Comparison of ENCODE assay signal across 8 mouse cellular contexts in the genomic region with DNA sequence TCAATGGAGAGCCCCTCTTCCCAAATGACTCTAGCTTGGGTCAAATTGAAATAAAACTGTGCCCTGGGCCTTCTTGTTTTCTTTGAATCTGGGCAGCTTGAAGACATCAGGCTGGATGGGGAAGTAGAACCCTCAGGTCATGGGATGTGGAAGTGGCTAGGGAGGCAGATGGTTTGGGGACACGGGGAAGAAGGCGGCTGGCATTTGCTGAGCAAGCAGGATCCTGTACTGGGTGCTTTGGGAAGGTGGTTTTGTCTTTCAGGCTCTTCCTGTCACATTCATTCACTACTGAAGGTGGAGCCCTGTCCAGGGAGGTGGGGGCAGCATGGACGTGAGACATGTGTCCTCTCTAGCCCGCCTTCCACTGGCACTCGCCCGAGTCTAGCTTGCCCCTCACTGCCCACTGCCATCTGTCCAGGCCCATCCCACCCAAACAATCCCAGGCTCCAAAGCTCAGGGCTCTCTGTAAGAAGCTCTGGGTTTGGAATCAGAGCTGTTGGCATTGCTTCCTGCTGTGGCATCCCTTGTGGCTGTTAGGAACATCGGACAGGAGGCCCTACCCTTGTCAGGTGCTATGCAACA. TPM values are rescaled to one million over a fixed set of nuclear protein-coding genes. Genes with fewer than 3 reads are reported as not detected.
DNase-seq lines count a peak whose midpoint lies in the region; ATAC-seq and TF ChIP-seq lines count a peak whose summit lies in the region.
"Had no signal": no experiment of that assay in that cellular context is flagged by ENCODE, and none has a peak within 500 bp of the region (broad histone marks: within the 10 kb centered on the region; RNA-seq: fewer than 3 reads in every experiment).

No protein-coding gene starts in this region.

- DNase-seq in hindbrain, embryonic 10.5 days (ENCODE audit: low spot score): no peak
- DNase-seq in hindbrain, embryonic 11.5 days (ENCODE audit: low spot score): no peak
- DNase-seq in retina, postnatal 1 day: peak; percentile 37
- no peak for DNase-seq in retina, embryonic 14.5 days (ENCODE audit: low spot score)
- no peak for DNase-seq in adrenal gland, adult 18-20 months (ENCODE audit: low spot score in 2 of 2)
- DNase-seq in lung, adult 18-20 months: no peak
- DNase-seq: adrenal gland, postnatal 25 days had no signal

- H3K27ac ChIP-seq in hindbrain, embryonic 10.5 days: 0 out of 2 replicates have a peak overlapping the region, but pooled peaks have one; percentile 17
- H3K27ac ChIP-seq in hindbrain, embryonic 11.5 days (ENCODE audit: low read depth, low read length): no peak overlapping the region
- peak overlapping the region; percentile 60; the same call in 1 of the 2 replicates for H3K27ac ChIP-seq in intestine, postnatal 0 days (ENCODE audit: low read depth, low read length)

- H3K4me3 ChIP-seq in hindbrain, embryonic 10.5 days: no peak overlapping the region
- H3K4me3 ChIP-seq in hindbrain, embryonic 11.5 days (ENCODE audit: low read depth, low read length): no peak overlapping the region
- H3K4me3 ChIP-seq in intestine, postnatal 0 days (ENCODE audit: low read depth, low read length): no peak overlapping the region

- H3K9ac ChIP-seq in hindbrain, embryonic 11.5 days (ENCODE audit: low read depth, low read length): no peak overlapping the region
- H3K9ac ChIP-seq in intestine, postnatal 0 days (ENCODE audit: low read depth, low read length): no peak overlapping the region

- no peak for ATAC-seq in hindbrain, embryonic 11.5 days (ENCODE audit: low FRiP score)
- ATAC-seq in intestine, postnatal 0 days: no peak

- TF ChIP-seq CTCF in intestine, postnatal 0 days (IDR thresholded peaks at IDR 0.05; ENCODE audit: low read depth): no peak

- no peaks in the 10 kb centered on the region for H3K9me3 ChIP-seq in hindbrain, embryonic 10.5 days
- no peaks in the 10 kb centered on the region for H3K9me3 ChIP-seq in hindbrain, embryonic 11.5 days (ENCODE audit: control insufficient read depth, low read length)
- no peaks in the 10 kb centered on the region for H3K9me3 ChIP-seq in intestine, postnatal 0 days (ENCODE audit: control insufficient read depth)

- H3K4me2 ChIP-seq in hindbrain, embryonic 11.5 days (replicated peaks; ENCODE audit: low read depth, low read length): no peak overlapping the region
- H3K4me2 ChIP-seq in intestine, postnatal 0 days (replicated peaks; ENCODE audit: low read depth): no peak overlapping the region

- no peaks in the 10 kb centered on the region for H3K27me3 ChIP-seq in hindbrain, embryonic 10.5 days (ENCODE audit: insufficient read depth, poor library complexity, severe bottlenecking)
- H3K27me3 ChIP-seq in hindbrain, embryonic 11.5 days (ENCODE audit: control insufficient read depth, insufficient read depth, low read length): no peaks in the 10 kb centered on the region
- H3K27me3 ChIP-seq in intestine, postnatal 0 days (replicated peaks; ENCODE audit: control insufficient read depth, insufficient read depth, low read length): no peaks in the 10 kb centered on the region

- H3K4me1 ChIP-seq in hindbrain, embryonic 10.5 days (replicated peaks): peaks cover 100% of the 10 kb centered on the region
- peaks cover 17% of the 10 kb centered on the region for H3K4me1 ChIP-seq in hindbrain, embryonic 11.5 days (replicated peaks; ENCODE audit: control insufficient read depth, insufficient read depth, low read length)
- peaks cover 47% of the 10 kb centered on the region for H3K4me1 ChIP-seq in intestine, postnatal 0 days (replicated peaks; ENCODE audit: control insufficient read depth, insufficient read depth, low read length)

- WGBS in hindbrain, embryonic 10.5 days: 76% methylated on average over 7 of the region's 7 CpGs
- WGBS in hindbrain, embryonic 11.5 days: 79% methylated on average over 7 of the region's 7 CpGs
- 59% methylated on average over 7 of the region's 7 CpGs for WGBS in intestine, postnatal 0 days

- H3K36me3 ChIP-seq in hindbrain, embryonic 10.5 days: 0 out of 2 replicates have a peak, but pooled peaks cover 3% of the 10 kb centered on the region
- no peaks in the 10 kb centered on the region for H3K36me3 ChIP-seq in hindbrain, embryonic 11.5 days (ENCODE audit: control insufficient read depth, insufficient read depth, low read length)
- H3K36me3 ChIP-seq in intestine, postnatal 0 days (ENCODE audit: control insufficient read depth, insufficient read depth): no peaks in the 10 kb centered on the region

RNA-seq across cellular contexts. Expression of a gene that starts 11.3 kb away (rescaled TPM):
- polyA plus RNA-seq in hindbrain, embryonic 10.5 days (2016; fragmentation: Nextera tagmentation; extraction: Ambion mirVana): 44.4 and 60.1 TPM in 2 replicates
- 47.5 and 57.0 TPM in 2 replicates for polyA plus RNA-seq in hindbrain, embryonic 11.5 days (2014; fragmentation: Nextera tagmentation; extraction: Ambion mirVana)
- polyA plus RNA-seq in intestine, postnatal 0 days (2015; fragmentation: Nextera tagmentation; extraction: Ambion mirVana): 12.4 and 13.5 TPM in 2 replicates
- 100 to 1,000 TPM in 1 of 2 experiments, 10 to 100 TPM in 1; 89.1 to 116 TPM for total RNA-seq in adrenal gland, adult 18-20 months (2021)
